Mouse (Mus musculus) thymus, adult 2 months (tissue): ENCODE data around the gene Robo1.

Experiments
- CTCF ChIP-seq: fragments of 200-500 bp; IDR thresholded peaks from 2 replicates; pipeline ENCODE4 v1.5.1; 2012; ENCODE audit warnings: mild to moderate bottlenecking, control low read depth, low read length, moderate library complexity, borderline replicate concordance; ENCODE audit not compliant: control insufficient read depth, poor library complexity, insufficient read depth; ENCODE audit errors: extremely low read depth
- POLR2A ChIP-seq: fragments of 200-500 bp; IDR thresholded peaks from 2 replicates; pipeline ENCODE4 v1.6.1; 2012; ENCODE audit warnings: mild to moderate bottlenecking, low read length, control low read depth, moderate library complexity; ENCODE audit not compliant: control insufficient read depth, poor library complexity, insufficient read depth; ENCODE audit errors: extremely low read depth

GRCm38 (mm10) chr16:72434396-72434795 lies 126.3 kb downstream of the Robo1 start:
- TF ChIP-seq CTCF (no peak), POLR2A (no peak)
